Mouse (Mus musculus): Measurements from ENCODE around the gene Sox5. TPM values are rescaled to one million over a fixed set of nuclear protein-coding genes. Genes with fewer than 3 reads are reported as not detected.

The Sox5 gene
- polyA plus RNA-seq, 1 experiment: 4.6 TPM

DNA sequence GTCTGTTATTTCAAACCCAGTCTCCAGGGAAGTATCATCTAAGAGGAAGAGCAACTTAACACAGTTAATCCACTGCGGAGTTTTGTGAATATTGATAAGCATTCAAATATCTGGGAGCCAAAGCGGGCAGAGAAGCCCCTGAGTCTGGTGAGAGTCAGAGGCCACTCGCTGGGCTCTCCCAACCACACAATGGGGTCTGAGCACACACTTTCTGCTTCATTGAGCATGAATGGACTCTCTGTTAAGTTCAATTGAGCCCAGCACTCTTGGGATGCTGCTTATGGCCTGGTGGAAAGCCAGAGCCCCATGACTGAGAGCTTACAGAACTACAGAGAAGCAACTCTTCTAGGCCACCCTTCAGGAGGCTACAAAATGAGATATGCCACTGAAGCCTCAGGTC is 221.6 kb downstream of the Sox5 start:
- Histone ChIP-seq H3K27ac (replicated peaks; ENCODE audit: low read depth, low read length) (no peak overlapping the region), H3K4me1 (ENCODE audit: control insufficient read depth, insufficient read depth, insufficient read length, low read length) (no peaks in the 10 kb centered on the region), H3K4me3 (ENCODE audit: insufficient read depth, low read depth, low read length) (no peak overlapping the region)

DNA sequence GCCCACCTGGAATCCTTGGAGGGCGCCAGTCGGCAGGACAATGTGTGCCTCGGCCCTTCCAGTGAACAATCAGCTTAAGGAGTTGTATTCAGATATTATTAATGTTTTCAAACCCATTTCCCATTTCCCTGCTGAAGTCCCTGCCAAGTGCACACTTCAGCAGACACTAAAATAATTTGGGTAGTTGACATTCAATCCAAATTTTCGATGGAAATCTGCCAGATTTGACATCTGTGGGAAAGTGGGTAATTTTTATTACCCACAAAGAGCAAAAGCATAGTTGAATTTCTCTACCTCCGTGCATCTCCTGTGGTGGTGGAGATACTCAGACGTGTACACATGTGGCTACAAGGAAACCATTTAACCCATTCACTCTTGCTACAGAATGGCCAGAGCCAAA is 228.3 kb downstream of the Sox5 start:
- Histone ChIP-seq H3K4me3 (ENCODE audit: insufficient read depth, low read depth, low read length) (no peak overlapping the region), H3K4me1 (ENCODE audit: control insufficient read depth, insufficient read depth, insufficient read length, low read length) (no peaks in the 10 kb centered on the region), H3K27ac (replicated peaks; ENCODE audit: low read depth, low read length) (no peak overlapping the region)

DNA sequence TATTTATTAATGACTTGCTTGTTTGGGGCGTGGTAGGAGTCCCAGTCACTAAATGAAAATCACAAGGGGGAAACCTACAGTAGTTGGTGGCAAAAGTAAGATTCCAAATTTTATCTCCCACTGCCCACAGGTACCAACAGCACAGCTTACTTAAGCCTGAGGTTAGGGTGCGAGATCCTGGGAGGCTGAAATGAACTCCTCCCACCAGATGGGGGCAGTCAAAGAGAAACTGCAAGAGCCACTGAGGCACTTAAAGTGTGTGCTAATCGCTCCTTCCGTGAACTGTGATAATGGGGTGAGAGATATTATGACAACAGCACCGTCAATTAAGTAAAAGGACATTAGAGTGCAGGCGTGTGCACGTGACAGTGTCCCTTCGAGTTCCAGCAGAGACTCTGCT is 232.8 kb downstream of the Sox5 start:
- Histone ChIP-seq H3K4me1 (ENCODE audit: control insufficient read depth, insufficient read depth, insufficient read length, low read length) (no peaks in the 10 kb centered on the region), H3K27ac (replicated peaks; ENCODE audit: low read depth, low read length) (no peak overlapping the region), H3K4me3 (ENCODE audit: insufficient read depth, low read depth, low read length) (no peak overlapping the region)

DNA sequence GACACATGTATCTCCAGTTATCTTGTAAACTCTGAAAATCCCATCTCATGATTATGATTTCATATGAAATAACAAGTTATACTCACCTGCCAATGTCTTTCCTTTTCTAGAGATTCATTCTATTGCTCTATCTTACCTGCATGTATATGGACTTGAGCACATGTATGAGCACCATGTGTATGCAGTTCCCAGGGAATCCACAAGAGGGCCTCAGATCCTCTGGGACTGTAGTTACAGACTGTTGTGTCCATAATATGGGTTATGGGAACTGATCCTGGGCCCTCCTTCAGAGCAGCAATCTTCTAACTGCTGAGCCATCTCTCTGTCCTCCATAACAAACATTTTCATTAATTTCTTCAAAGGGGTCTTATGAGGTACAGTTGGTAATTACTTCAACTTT is 234.6 kb downstream of the Sox5 start:
- H3K27ac ChIP-seq (replicated peaks; ENCODE audit: low read depth, low read length): no peak overlapping the region
- H3K4me1 ChIP-seq (ENCODE audit: control insufficient read depth, insufficient read depth, insufficient read length, low read length): no peaks in the 10 kb centered on the region
- H3K4me3 ChIP-seq (ENCODE audit: insufficient read depth, low read depth, low read length): no peak overlapping the region

DNA sequence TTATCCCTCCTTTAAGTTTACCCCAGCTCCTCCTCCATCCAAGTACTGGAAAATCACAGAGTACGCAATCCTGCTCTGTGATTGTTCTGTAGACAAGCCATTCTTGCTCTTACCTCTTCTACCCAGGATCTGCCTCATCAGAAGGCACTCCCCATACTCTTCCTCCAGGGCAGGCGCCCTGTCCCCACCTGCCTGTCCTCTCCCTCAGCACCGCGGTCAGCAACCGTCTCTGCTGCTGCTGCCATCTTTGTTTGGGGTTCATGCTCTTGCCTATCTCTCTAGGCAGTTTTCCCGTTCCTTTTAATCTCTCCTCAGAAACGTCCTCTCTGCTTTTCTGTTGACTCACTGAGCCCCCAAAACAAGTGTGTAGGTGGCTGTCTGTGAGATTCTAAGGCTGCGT is 236.2 kb downstream of the Sox5 start:
- Histone ChIP-seq H3K4me1 (ENCODE audit: control insufficient read depth, insufficient read depth, insufficient read length, low read length) (no peaks in the 10 kb centered on the region), H3K4me3 (ENCODE audit: insufficient read depth, low read depth, low read length) (no peak overlapping the region), H3K27ac (replicated peaks; ENCODE audit: low read depth, low read length) (no peak overlapping the region)

DNA sequence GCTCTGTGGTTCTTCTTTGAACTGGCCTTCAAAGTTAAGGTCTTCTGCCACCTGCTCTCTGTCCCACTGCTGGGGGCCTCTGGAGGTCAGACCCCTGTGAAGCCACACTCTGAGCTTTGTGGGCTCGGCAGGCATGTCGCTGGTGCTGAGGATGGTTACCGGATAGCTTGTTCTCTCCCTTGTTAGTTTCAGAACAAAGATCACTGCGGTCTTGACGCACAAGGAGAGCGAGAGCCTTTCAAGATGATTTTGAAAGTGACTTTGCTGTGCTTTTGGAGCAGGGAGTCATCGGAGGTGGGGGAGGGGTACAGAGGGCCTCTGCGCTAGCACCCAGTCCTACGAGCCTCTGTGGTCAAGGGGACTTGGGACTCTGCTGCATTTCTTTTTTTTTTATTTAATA is 240.5 kb downstream of the Sox5 start:
- no peak overlapping the region for H3K27ac ChIP-seq (replicated peaks; ENCODE audit: low read depth, low read length)

DNA sequence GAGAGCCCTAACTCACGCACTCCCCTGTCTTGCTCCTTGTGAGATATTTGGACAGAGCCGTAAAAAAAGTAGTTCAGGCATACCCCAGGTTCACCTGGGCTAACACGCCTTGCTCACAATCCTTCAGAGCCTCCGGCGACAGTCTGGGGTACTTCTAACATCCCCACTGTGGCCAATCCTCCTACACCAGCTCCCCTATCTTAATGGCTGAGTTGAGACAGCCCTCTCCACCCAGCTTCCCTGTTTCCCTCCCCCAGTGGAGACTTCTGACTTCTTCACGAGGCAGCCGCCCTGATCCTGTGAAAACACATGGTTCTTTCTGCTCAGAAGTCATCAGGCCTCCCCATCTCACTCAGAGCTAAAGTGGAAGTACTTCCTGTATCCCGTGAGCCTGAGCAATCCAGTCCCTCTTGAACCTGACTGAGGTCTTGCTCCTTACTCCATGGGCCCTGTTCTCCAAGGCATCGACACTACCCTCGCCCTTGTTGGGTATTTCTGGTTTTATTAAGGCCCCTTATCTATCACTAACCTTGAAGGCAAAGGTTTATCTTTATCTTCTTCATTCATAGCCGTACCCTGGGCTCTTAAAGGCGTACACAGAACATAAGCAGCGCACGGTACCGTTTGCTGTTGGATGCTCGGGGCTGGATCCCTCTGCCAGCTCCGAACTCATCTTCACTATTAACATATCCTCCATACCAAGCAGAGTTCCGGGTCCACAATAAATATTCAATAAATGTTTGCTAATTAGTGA is 242.2 kb downstream of the Sox5 start:
- H3K27ac ChIP-seq (replicated peaks; ENCODE audit: low read depth, low read length): no peak overlapping the region
- no peaks in the 10 kb centered on the region for H3K4me1 ChIP-seq (ENCODE audit: control insufficient read depth, insufficient read depth, insufficient read length, low read length)
- no peak overlapping the region for H3K4me3 ChIP-seq (ENCODE audit: insufficient read depth, low read depth, low read length)

More for the DNA sequence above, 240.5 kb downstream of the Sox5 start:
- H3K4me1 ChIP-seq (ENCODE audit: control insufficient read depth, insufficient read depth, insufficient read length, low read length): no peaks in the 10 kb centered on the region
- H3K4me3 ChIP-seq (ENCODE audit: insufficient read depth, low read depth, low read length): no peak overlapping the region

DNA sequence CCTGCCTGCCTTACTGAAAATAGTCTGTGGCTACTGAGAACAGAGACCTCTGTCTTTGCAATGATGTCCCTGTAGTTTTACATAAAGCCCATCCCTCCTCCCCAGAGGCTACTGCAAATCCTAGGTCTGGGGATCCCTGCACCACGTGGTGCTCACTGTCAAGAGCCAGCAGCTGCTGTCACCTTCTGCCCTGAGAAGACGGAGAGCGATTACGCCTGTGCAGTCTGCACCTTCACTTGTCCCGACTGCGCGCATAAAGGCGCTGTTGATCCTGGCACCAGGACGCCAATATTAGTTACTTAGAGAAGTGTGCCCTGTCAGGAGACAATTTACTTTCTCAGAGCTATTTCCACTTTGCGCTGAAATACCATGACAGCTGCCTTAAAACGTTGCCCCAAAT is 258.3 kb downstream of the Sox5 start:
- Histone ChIP-seq H3K4me1 (ENCODE audit: control insufficient read depth, insufficient read depth, insufficient read length, low read length) (no peaks in the 10 kb centered on the region; the same call in 1 of the 2 replicates), H3K4me3 (ENCODE audit: insufficient read depth, low read depth, low read length) (no peak overlapping the region), H3K27ac (replicated peaks; ENCODE audit: low read depth, low read length) (no peak overlapping the region)

DNA sequence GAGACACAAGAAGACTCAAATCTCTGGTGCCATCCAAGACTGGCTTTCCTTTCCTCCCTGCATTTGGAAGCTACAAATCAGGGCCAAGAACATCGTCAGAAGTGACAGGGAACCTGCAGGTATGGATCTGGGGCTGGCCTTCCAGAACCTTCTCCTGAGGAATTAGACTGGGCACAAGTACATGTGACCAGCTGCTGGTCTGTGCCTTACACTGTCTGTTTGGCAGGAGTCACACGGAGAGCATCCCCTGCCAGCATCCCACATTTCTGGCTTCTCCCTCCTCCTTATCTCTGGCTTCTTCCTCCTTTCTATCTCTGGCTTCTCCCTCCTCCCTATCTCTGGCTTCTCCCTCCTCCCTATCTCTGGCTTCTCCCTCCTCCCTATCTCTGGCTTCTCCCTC is 263.0 kb downstream of the Sox5 start:
- H3K4me1 ChIP-seq (ENCODE audit: control insufficient read depth, insufficient read depth, insufficient read length, low read length): no peaks in the 10 kb centered on the region; the same call in 1 of the 2 replicates
- no peak overlapping the region for H3K4me3 ChIP-seq (ENCODE audit: insufficient read depth, low read depth, low read length)
- no peak overlapping the region for H3K27ac ChIP-seq (replicated peaks; ENCODE audit: low read depth, low read length)

DNA sequence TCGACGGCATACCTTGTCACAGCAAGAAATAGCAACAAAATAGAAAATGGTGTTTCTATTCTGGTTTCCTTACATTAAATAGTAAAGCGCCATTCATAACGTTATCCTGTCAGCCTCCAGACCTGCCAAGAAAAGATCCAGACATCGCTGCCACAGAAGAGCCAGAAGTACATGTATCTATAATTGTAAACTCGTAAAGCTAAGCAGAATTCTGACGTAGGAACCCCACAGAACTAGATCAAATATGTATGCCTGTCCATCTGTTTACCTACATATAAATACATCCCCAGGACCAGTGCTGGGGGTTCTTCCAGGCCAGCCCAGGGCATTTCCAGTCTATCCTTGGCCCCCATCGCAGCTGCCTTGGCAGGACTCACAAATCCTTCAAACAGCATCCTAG is 265.9 kb downstream of the Sox5 start:
- no peaks in the 10 kb centered on the region for H3K4me1 ChIP-seq (ENCODE audit: control insufficient read depth, insufficient read depth, insufficient read length, low read length)
- no peak overlapping the region for H3K4me3 ChIP-seq (ENCODE audit: insufficient read depth, low read depth, low read length)
- H3K27ac ChIP-seq (replicated peaks; ENCODE audit: low read depth, low read length): no peak overlapping the region

DNA sequence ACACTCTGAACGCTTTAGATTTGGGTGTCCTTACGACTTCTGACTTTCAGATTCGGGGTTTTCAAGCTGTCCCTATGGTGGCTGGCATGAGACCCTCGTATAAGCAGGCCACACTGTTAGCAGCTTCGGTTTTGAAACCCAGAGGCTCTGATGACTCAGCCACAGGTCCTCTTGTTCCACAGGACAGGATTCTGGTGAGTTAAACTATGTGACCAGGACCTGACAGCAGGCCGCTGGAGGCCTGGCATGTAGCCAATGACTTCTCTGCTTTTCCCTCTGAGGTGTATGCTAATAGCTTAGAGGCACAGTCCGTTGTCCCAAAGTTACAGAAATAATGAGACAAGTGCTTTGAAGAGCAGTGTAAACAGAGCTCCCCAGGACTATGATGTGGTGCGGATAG is 268.0 kb downstream of the Sox5 start:
- H3K4me1 ChIP-seq (ENCODE audit: control insufficient read depth, insufficient read depth, insufficient read length, low read length): no peaks in the 10 kb centered on the region
- no peak overlapping the region for H3K4me3 ChIP-seq (ENCODE audit: insufficient read depth, low read depth, low read length)
- no peak overlapping the region for H3K27ac ChIP-seq (replicated peaks; ENCODE audit: low read depth, low read length)

DNA sequence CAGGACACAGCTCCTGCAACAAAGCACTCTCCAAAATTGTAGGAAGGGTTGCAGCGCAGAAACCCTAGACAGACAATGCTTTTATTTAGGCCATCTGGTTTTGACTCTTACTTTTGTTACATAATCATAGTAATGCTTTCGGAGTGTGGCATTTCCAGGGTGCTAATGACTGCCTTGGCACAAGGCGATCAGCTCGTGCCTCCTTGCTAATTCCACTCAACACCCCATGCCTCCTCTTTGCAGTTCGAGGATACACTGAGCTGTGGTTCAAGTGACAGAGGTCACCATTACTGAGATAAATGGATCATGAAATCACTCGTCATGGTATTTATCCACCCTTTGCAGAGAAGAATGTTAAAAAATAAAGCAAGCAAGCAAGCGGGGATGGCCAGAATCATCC is 269.9 kb downstream of the Sox5 start:
- Histone ChIP-seq H3K4me3 (ENCODE audit: insufficient read depth, low read depth, low read length) (no peak overlapping the region), H3K4me1 (ENCODE audit: control insufficient read depth, insufficient read depth, insufficient read length, low read length) (no peaks in the 10 kb centered on the region), H3K27ac (replicated peaks; ENCODE audit: low read depth, low read length) (no peak overlapping the region)

DNA sequence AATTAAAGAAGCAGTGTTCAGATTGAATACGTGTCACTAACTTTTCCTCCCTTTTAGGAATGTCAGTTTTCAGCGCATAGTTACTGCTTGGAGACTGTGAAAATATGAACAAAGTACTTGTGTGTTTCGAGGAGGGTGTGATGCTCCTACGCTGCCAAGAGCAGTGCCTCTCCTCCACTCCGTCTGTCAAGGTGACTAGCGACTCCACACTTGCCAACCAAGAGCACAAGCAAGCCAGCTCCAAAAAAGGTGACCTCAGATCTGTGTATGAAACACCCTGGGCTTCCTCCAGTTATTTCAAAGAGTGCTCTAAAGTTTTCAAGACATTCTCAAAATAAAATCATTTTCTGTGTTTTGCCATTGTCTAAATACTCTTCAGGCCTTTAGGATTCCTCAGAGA is 271.6 kb downstream of the Sox5 start:
- no peak overlapping the region for H3K27ac ChIP-seq (replicated peaks; ENCODE audit: low read depth, low read length)
- H3K4me1 ChIP-seq (ENCODE audit: control insufficient read depth, insufficient read depth, insufficient read length, low read length): no peaks in the 10 kb centered on the region
- no peak overlapping the region for H3K4me3 ChIP-seq (ENCODE audit: insufficient read depth, low read depth, low read length)

DNA sequence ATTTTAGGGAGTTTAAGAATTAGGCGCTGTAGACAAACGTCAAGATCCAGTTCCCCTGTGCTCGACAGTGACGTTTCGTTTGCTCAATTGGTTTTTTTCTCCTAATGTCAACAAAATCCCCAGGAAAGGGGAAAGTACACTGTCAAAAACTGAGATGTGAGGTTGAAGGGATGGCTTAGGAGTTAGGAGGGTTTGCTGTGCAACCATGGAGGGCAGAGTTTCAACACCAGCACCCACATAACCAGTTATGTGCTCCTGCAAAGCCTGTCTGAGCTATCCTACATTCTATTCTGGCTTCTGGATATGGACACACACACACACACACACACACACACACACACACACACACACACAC is 277.6 kb downstream of the Sox5 start:
- Histone ChIP-seq H3K4me3 (ENCODE audit: insufficient read depth, low read depth, low read length) (no peak overlapping the region), H3K27ac (replicated peaks; ENCODE audit: low read depth, low read length) (no peak overlapping the region), H3K4me1 (ENCODE audit: control insufficient read depth, insufficient read depth, insufficient read length, low read length) (no peaks in the 10 kb centered on the region)

DNA sequence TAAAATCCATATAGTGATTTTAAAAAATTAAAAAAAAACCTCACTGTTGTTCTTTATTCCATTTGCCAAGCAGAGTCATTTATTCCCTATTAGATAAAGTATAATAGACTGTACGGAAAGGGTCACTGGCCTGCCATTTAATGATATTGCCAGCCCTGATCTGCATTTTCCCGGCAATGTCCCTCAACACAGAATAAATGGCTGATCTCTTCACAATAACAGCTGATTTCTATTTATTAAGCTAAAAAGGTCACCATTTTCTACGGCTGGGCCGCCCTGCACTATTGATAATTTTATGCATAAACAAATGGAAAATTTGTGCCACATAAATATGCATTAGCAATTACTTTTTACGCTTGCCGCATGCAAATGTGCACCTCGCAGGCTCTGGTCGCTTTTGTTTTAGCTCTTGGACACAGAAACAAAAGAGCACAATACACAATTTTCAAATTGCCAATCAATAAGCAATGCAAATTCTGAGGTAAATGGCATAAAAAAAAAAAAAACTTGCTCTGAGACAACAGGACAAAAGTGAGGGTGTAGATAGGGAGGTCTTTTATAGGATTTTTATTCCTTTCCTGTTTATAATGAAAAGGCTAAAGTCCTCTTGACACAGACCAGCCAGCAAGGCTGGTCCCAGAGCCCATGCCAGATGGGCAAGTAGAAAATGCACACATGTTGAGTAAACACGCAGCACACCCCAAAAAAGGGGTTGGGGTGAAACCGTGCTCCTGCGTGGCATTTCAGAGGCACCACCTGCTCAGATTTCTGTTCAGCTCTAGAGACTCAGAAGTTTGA is 278.2 kb downstream of the Sox5 start:
- no peak overlapping the region for H3K27ac ChIP-seq (replicated peaks; ENCODE audit: low read depth, low read length)
- no peaks in the 10 kb centered on the region for H3K4me1 ChIP-seq (ENCODE audit: control insufficient read depth, insufficient read depth, insufficient read length, low read length)
- no peak overlapping the region for H3K4me3 ChIP-seq (ENCODE audit: insufficient read depth, low read depth, low read length)

DNA sequence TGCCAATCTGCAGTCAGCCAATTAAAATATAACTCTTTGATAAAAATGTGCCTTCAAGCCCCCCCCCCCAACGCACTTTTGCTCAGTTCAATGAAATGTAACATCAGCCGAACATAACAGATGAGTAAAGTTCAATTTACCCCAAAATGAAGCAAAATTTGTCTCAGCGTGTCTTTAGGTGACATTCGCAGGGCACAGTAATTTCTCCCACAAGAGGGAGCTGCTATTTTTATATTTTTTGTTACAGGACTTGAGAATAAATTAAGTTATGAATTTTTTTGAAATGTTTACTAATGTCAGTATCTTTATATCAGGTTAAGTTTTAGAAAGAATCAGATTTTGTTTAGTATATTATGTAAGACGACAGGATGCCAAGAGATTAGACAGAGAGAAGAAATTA is 280.3 kb downstream of the Sox5 start:
- no peaks in the 10 kb centered on the region for H3K4me1 ChIP-seq (ENCODE audit: control insufficient read depth, insufficient read depth, insufficient read length, low read length)
- no peak overlapping the region for H3K4me3 ChIP-seq (ENCODE audit: insufficient read depth, low read depth, low read length)
- no peak overlapping the region for H3K27ac ChIP-seq (replicated peaks; ENCODE audit: low read depth, low read length)
